Mouse (Mus musculus) ES-E14 (cell line): ENCODE data around the gene Ddx17.

Experiments used
- CHD2 ChIP-seq: IDR thresholded peaks from 2 replicates; pipeline ENCODE4 v1.6.1; 2014; ENCODE audit warnings: mild to moderate bottlenecking, low read depth, low read length, inconsistent platforms
- HCFC1 ChIP-seq: IDR thresholded peaks from 2 replicates; pipeline ENCODE4 v1.6.1; 2012; ENCODE audit warnings: low read length, inconsistent platforms, borderline replicate concordance; ENCODE audit not compliant: insufficient read depth
- MAFK ChIP-seq: IDR thresholded peaks from 2 replicates; pipeline ENCODE4 v1.6.1; 2014; ENCODE audit warnings: mild to moderate bottlenecking, low read depth, low read length, inconsistent platforms; ENCODE audit not compliant: insufficient read depth

GRCm38 (mm10) chr15:79545921-79546399 is 581 bp downstream of the Ddx17 start:
- TF ChIP-seq MAFK (no peak), HCFC1 (peak; percentile 41; the same call in 1 of the 2 replicates), CHD2 (no peak)
